Mouse (Mus musculus) ES-Bruce4 (cell line): Measurements from ENCODE around the gene Sh3bp5.

Source experiments
- CTCF ChIP-seq: IDR thresholded peaks from one replicate; pipeline ENCODE4 v1.8.1; 2011; ENCODE audit warnings: low read depth, low read length
- POLR2A ChIP-seq: IDR thresholded peaks from one replicate; pipeline ENCODE4 v1.8.1; 2011; ENCODE audit warnings: low read length; ENCODE audit not compliant: insufficient read depth

DNA sequence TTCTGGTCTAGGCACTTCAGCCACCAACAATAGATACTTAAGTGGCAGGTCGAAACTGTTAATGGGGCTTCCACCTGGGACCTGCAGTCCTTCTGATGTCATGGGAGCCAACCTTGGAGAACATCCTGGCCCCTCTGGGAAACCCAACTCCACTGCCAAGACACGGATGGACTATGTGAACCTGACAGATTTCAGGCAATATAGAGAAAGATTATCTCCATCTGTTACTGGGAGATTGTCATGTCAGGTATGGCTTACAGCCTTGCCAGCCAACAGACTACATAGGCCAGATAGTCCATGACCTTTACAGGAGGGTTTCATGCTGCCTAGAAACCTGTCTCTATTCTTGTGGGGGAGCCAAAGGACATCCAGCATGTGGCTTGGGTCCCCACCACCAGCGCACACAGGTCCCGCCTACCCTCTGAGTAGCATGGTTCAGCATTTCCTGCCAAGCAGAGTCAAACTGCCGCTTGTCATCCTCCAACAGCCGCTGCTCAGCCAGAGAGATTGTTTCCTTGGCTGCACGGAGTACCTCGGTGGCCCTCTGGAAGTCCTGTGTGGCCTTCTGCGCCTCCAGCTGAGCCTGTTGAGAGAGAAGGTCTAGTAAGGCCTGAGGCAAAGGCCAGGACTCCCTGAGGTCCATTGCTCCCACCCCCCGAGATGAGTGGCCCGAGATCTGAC lies 48.4 kb downstream of the Sh3bp5 start:
- no peak for TF ChIP-seq CTCF
- TF ChIP-seq POLR2A, result no peak
